Mouse (Mus musculus) activated CD4-positive, CD25-positive, alpha-beta regulatory T cell, adult 9 weeks (primary cell): ENCODE results near the gene Rad17. TPM values are rescaled to one million over a fixed set of nuclear protein-coding genes. Genes with fewer than 3 reads are reported as not detected.

ENCODE experiments used
- polyA plus RNA-seq: library from polyadenylated mRNA; unstranded; fragments of 100-300 nt; shearing (Covaris generic); gene quantifications from one replicate; pipeline ENCODE4 v1.2.1, GENCODE M21; 2017

Rad17 gene
- 29.2 TPM for polyA plus RNA-seq

DNA sequence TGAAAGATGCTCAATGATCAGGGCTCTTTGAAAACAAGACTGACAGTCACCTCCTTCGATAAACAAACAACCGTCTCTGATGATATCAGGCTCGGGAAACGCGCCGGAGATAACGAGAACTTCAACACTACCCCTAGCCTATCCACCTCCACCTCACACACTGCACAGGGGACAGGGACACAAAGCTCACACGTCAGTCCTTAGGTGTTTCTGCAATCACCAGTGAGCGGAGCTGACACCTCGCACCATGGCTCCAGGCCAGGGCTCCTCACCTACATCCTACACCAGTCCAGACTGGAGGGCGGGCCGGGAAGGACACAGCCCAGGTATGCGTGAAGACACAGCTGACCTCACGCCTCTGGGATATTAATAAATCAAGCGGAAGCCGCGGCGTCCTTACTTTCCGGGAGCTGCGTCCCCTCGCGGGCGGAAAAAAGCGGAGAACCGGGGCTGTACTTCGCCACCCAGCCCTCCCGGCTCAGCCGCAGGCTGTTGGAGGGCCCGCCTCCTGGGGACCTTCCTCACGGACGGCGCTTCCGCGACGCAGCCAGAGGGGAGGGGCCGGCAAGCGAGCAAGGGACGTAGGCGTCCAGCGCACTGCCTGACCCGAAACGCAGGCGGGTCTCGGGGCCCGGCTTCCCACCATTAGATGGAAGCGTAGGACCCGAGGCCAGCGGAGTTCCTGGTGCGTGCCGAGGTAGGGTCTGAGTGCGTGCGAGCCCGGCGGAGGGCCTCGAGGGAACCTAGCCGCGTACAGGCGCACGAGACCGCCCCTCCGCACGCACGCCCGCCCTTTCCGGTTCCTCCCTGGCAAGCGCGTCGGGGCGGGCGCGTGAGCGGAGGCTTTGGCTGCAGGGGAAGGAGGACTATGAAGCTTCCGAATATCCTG lies at the start of gene Rad17, which contains the start of gene Ak6:
Gene Rad17, minus strand, starts transcription at position 502 of the 889 bp plus-strand sequence.
Gene Ak6, plus strand, starts transcription at position 430 of the 889 bp plus-strand sequence.

DNA sequence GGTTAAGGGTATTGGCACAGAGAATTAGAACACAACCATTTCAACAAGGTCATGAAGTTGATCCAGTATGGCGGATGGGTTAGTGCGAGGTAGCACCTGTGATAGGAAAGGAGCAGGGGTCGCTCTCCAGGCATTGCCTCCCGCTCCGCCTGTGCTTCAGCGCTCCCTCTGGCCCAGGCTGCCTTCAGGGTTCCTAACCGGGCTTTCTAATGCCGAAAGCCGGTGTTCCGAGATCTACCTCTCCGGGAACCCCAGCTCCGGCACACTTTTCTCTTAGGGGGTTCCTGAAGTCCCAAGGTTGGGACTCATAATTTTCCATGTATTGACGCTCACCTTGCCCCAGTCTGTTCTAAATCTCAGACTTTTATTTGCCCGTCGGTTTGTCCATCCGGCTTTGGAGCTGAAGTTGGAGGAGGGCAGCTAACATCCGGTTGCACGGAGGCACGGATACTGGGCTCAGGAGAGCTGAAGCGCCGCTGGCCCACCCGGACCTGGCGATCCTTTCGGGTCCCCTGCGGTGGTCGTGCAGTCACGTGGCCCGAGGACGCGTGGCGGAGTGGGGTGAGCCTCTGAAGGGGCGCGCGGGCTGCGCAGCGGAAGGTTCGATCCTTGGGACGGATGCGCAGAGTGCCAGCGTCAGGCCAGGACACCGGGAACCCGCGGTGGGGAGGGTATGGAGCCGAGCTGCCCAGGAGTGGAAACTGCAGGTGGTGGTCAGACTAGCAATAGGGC lies 18.6 kb upstream of the Rad17 start, which contains the start of gene Ccdc125:
Gene Ccdc125, plus strand, starts transcription at position 427 of the 732 bp plus-strand sequence.

DNA sequence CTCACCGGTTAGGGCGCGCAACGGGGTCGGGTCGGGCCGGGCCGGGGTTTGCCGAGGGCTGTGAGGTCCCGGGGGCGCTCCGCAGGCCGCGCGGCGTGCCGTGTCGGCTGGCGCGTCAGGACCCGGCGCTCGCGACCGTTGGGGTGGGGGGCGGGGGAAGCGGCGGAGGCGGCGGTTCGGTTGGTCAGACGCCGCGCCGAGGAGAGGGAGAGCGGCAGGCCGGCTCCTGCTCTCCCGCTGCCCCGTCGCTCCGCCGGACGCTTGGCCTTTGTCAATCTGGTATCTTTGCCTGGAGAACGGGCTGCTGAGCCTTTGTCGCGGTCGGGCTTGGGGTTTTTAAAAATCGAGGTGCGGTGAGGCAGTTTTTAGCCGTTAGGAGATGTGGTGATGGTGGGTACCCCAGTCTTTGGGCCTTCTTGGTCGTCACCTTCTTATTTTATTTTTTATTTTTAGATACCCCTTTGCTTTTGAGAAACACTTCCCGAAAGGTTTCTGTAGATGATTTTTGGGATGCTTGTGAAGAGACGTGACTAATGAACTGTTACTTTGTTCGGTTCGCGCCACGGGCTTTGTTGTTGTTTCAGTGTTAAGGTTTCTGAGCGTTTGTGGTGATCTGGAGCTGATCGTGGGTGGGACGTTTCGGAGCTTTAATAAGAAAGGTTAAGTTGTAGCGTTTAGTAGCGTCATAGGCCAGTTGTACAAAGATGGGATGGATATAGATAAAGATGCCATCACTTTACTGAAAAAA lies 762 bp upstream of the Rad17 start, which contains the start of gene Taf9:
Gene Taf9, plus strand, starts transcription at position 141 of the 748 bp plus-strand sequence.

DNA sequence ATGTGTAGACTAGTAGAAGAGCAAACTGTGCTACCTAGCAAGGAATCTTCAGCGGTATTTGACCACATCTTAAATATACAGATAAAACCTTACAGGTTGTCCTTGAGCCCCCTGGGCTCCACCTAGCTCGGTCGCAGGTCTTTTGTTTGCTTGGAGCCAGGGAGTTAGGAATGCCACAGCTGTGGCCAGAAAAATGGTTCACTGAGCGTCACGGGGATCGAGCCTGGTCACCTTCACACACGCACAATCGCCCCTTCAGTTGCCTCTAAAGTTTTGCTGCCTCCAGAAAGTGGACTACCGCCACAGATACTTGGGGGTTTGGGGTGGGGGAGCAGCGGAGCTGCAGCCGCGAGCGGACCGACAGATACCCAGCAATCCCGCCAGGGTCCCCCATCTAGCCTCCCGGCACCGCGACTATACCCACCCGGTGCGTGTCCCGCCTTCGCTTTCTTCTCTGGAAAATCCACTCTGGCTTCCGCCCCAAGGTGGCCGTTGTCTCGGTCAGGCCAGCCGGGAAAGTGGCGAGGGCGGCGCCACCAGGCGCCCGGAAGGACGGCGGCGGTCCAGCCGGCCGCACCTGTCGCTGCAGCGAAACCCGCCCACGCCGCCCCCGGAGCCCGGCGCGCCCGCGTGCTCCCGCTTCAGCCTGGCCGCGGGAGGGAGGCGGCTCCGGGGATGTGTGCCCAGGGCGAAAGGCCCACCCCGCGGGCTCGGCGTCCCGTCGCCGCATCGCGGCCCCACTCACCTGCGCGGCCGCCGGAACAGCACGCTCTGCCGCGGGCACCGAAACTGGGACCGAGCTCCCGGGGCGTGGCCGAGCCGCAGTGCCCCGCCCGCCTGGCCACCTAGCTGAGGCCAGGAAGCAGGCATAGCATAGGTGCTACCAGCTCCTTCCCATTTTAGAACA lies 34.4 kb downstream of the Rad17 start, which contains the start of gene Marveld2:
Gene Marveld2, minus strand, starts transcription at position 791 of the 907 bp plus-strand sequence.

Other genes with a start within 250 kb of the Rad17 start
- not detected for gene Naip1, start 198.2 kb downstream of the Rad17 start, polyA plus RNA-seq
- 60.9 TPM for gene Gtf2h2, start 158.5 kb downstream of the Rad17 start, polyA plus RNA-seq
- 0.61 TPM for gene Ocln, start 98.3 kb downstream of the Rad17 start, polyA plus RNA-seq
- 9.4 TPM for gene Marveld2, start 34.1 kb downstream of the Rad17 start, polyA plus RNA-seq
- gene Ak6, start 72 bp downstream of the Rad17 start, polyA plus RNA-seq = 132 TPM
- gene Taf9, start 528 bp upstream of the Rad17 start, polyA plus RNA-seq = 2.6 TPM
- 22.6 TPM for gene Ccdc125, start 18.7 kb upstream of the Rad17 start, polyA plus RNA-seq
- 93.5 TPM for gene Cdk7, start 79.9 kb upstream of the Rad17 start, polyA plus RNA-seq
- gene Mrps36, start 93.6 kb upstream of the Rad17 start, polyA plus RNA-seq = 114 TPM
- 5.1 TPM for gene Cenph, start 124.8 kb upstream of the Rad17 start, polyA plus RNA-seq
- gene Ccnb1, start 135.5 kb upstream of the Rad17 start, polyA plus RNA-seq = 12.8 TPM
- gene Slc30a5, start 182.4 kb upstream of the Rad17 start, polyA plus RNA-seq = 12.0 TPM